Mouse (Mus musculus) MEL (cell line): ENCODE results near the gene Mier3. TPM values are rescaled to one million over a fixed set of nuclear protein-coding genes. Genes with fewer than 3 reads are reported as not detected.

ENCODE experiments used
- DNase-seq: peaks from one replicate; pipeline ENCODE4 v3.0.0; 2011; ENCODE audit warnings: low read depth, low spot score
- H3K27ac ChIP-seq: 2 replicates; pipeline ENCODE4 v1.5.1; 2012; ENCODE audit warnings: low read depth, mild to moderate bottlenecking, control low read depth, low read length, moderate library complexity; ENCODE audit not compliant: control insufficient read depth
- H3K27me3 ChIP-seq, 2 experiments: fragments of 150-350 bp in 1 of 2; sonication (generic) in 1 of 2; 2 replicates each; pipeline ENCODE4 v1.6.1; 2012; ENCODE audit warnings: low read length in 2 of 2, mild to moderate bottlenecking in 2 of 2, improper control_type of control experiment in 1 of 2, moderate library complexity in 1 of 2; ENCODE audit not compliant: insufficient read depth in 2 of 2, control insufficient read depth in 1 of 2
- H3K36me3 ChIP-seq, 2 experiments: 2 replicates each; pipeline ENCODE4 v1.6.1; 2012 to 2014; ENCODE audit warnings: low read length in 2 of 2, improper control_type of control experiment in 1 of 2, inconsistent platforms in 1 of 2, mild to moderate bottlenecking in 1 of 2; ENCODE audit not compliant: insufficient read depth in 2 of 2, control insufficient read depth in 1 of 2
- H3K4me1 ChIP-seq, 2 experiments: fragments of 150-350 bp in 1 of 2; sonication (generic) in 1 of 2; 2 replicates each; pipeline ENCODE4 v1.6.1; 2012; ENCODE audit warnings: low read length in 2 of 2, improper control_type of control experiment in 1 of 2, mild to moderate bottlenecking in 1 of 2; ENCODE audit not compliant: insufficient read depth in 2 of 2, control insufficient read depth in 1 of 2
- H3K4me3 ChIP-seq, 2 experiments: fragments of 150-350 bp in 1 of 2; sonication (generic) in 1 of 2; 2 replicates each; pipeline ENCODE4 v1.5.1; 2012; ENCODE audit warnings: low read depth in 2 of 2, low read length in 2 of 2, mild to moderate bottlenecking in 2 of 2, moderate library complexity in 2 of 2, control low read depth in 1 of 2, improper control_type of control experiment in 1 of 2; ENCODE audit not compliant: control insufficient read depth in 1 of 2, insufficient read depth in 1 of 2
- H3K79me2 ChIP-seq: 2 replicates; pipeline ENCODE4 v1.6.1; 2012; ENCODE audit warnings: mild to moderate bottlenecking, low read length, moderate library complexity; ENCODE audit not compliant: control insufficient read depth, poor library complexity, insufficient read depth
- H3K9ac ChIP-seq: 2 replicates; pipeline ENCODE4 v1.6.1; 2012; ENCODE audit warnings: low read depth, mild to moderate bottlenecking, control low read depth, low read length, moderate library complexity; ENCODE audit not compliant: control insufficient read depth, poor library complexity, severe bottlenecking
- H3K9me3 ChIP-seq: fragments of 150-350 bp; sonication (generic); replicated peaks from 2 replicates; pipeline ENCODE4 v1.6.1; 2012; ENCODE audit warnings: mild to moderate bottlenecking, low read length, improper control_type of control experiment, moderate library complexity; ENCODE audit not compliant: insufficient read depth
- CHD1 ChIP-seq: IDR thresholded peaks from 2 replicates; pipeline ENCODE4 v1.6.1; 2012; ENCODE audit warnings: low read depth, mild to moderate bottlenecking, inconsistent platforms, low read length, improper control_type of control experiment
- CHD2 ChIP-seq: IDR thresholded peaks from 2 replicates; pipeline ENCODE4 v1.6.1; 2011; ENCODE audit warnings: low read length, improper control_type of control experiment
- CTCF ChIP-seq, 3 experiments: IDR thresholded peaks in 2 of 3; conservative IDR thresholded peaks in 1 of 3; 2 replicates each; pipeline ENCODE4 v1.5.1; 2011 to 2012; ENCODE audit warnings: low read length in 3 of 3, low read depth in 2 of 3, mild to moderate bottlenecking in 2 of 3, improper control_type of control experiment in 1 of 3, inconsistent platforms in 1 of 3, mixed read lengths in 1 of 3, moderate library complexity in 1 of 3; ENCODE audit not compliant: control insufficient read depth in 1 of 3, insufficient read depth in 1 of 3, poor library complexity in 1 of 3, severe bottlenecking in 1 of 3
- E2F4 ChIP-seq: IDR thresholded peaks from 2 replicates; pipeline ENCODE4 v1.6.1; 2011; ENCODE audit warnings: low read depth, low read length, improper control_type of control experiment, borderline replicate concordance
- ELF1 ChIP-seq: IDR thresholded peaks from 2 replicates; pipeline ENCODE4 v1.6.1; 2014; ENCODE audit warnings: low read depth, mild to moderate bottlenecking, inconsistent platforms, low read length, improper control_type of control experiment, moderate library complexity
- HCFC1 ChIP-seq: IDR thresholded peaks from 2 replicates; pipeline ENCODE4 v1.6.1; 2012; ENCODE audit warnings: low read depth, mild to moderate bottlenecking, inconsistent platforms, low read length, improper control_type of control experiment, moderate library complexity
- JUND ChIP-seq: IDR thresholded peaks from 2 replicates; pipeline ENCODE4 v1.6.1; 2011; ENCODE audit warnings: low read depth, mild to moderate bottlenecking, improper control_type of control experiment, low read length
- MAZ ChIP-seq: IDR thresholded peaks from 2 replicates; pipeline ENCODE4 v1.6.1; 2012; ENCODE audit warnings: low read depth, mild to moderate bottlenecking, inconsistent platforms, low read length, improper control_type of control experiment
- MEF2A ChIP-seq: IDR thresholded peaks from 2 replicates; pipeline ENCODE4 v1.6.1; 2014; ENCODE audit warnings: low read depth, mild to moderate bottlenecking, inconsistent platforms, low read length, improper control_type of control experiment; ENCODE audit not compliant: poor library complexity, insufficient replicate concordance, severe bottlenecking; ENCODE audit errors: extremely low read depth
- MYC ChIP-seq: IDR thresholded peaks from 2 replicates; pipeline ENCODE4 v1.6.1; 2011; ENCODE audit warnings: low read depth, mild to moderate bottlenecking, low read length, improper control_type of control experiment, moderate library complexity
- RAD21 ChIP-seq: IDR thresholded peaks from 2 replicates; pipeline ENCODE4 v1.6.1; 2011; ENCODE audit warnings: mild to moderate bottlenecking, low read depth, low read length, improper control_type of control experiment
- SIN3A ChIP-seq: IDR thresholded peaks from 2 replicates; pipeline ENCODE4 v1.6.1; 2012; ENCODE audit warnings: low read length, improper control_type of control experiment, inconsistent platforms
- SMC3 ChIP-seq: IDR thresholded peaks from 2 replicates; pipeline ENCODE4 v1.6.1; 2011; ENCODE audit warnings: low read depth, low read length, improper control_type of control experiment
- TCF12 ChIP-seq: IDR thresholded peaks from 2 replicates; pipeline ENCODE4 v1.6.1; 2014; ENCODE audit warnings: low read depth, mild to moderate bottlenecking, inconsistent platforms, low read length, improper control_type of control experiment, moderate library complexity
- UBTF ChIP-seq: IDR thresholded peaks from 2 replicates; pipeline ENCODE4 v1.6.1; 2012; ENCODE audit warnings: low read depth, mild to moderate bottlenecking, inconsistent platforms, low read length, improper control_type of control experiment, moderate library complexity, borderline replicate concordance; ENCODE audit not compliant: insufficient read depth
- ZC3H11A ChIP-seq: IDR thresholded peaks from 2 replicates; pipeline ENCODE4 v1.6.1; 2012; ENCODE audit warnings: low read depth, mild to moderate bottlenecking, inconsistent platforms, low read length, improper control_type of control experiment
- polyA plus RNA-seq, 2 experiments: library from polyadenylated mRNA; stranded (reverse) in 1 of 2; unstranded in 1 of 2; fragments of >175 nt in 1 of 2; fragments of >200 nt in 1 of 2; gene quantifications; 2 replicates each; pipeline versions ENCODE4 v1.2.1 to v1.2.4; 2012; ENCODE audit warnings: low replicate concordance in 2 of 2, low read depth in 1 of 2; ENCODE audit not compliant: insufficient read length in 2 of 2, insufficient read depth in 1 of 2, missing spikeins in 1 of 2
- total RNA-seq: library from RNA; depleted of rRNA; stranded (reverse); fragments of 300-350 nt; gene quantifications from 2 replicates; pipeline ENCODE4 v1.2.3, GENCODE M21; 2012

Gene Mier3
- total and polyA plus RNA-seq, 3 experiments = 12.6 to 15.8 TPM; not detected in 1

DNA sequence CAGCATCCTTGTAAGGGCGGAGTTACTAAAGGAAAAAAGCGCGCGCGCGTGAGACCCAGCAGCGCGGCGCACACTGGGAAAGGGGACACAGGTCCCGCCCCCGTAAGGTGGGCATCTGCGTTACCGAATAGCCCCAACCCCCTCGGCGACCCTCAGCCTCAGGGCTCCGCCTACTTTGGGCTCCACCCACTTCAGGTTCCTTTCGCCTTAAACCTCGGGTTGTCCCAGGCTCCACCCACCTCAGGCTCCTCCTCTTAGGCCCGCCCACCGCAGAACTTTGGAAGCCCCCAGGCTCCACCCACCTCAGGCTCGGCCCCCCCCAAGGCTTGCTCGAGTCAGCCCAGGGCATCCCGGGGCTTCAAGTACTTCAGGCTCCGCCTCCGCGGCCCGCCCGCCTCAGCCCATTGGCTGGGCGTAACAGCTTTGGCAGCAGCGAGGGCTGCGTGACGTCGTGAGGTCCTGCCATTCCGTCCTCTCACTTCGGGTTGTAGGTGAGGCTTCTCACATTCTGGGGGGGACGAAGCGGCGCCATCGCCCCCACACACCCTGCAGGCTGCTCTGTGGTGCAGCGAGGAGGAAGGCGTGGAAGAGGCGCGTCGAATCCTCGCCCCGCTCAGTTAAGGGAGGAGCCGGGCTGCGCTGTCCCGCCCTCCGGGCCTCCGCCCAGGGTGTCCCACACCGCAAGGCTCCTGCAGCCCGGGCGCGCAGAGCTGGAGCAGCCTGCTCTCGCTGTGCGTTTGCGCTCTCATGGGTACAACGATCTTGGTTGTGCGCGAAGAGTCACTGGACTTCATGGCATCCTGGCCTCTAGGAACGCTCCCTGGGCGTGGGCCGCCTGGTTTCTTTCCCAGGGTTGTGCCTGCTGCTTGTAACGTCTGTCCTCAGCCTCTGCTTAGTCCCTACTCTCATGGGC, 44.6 kb downstream of the Mier3 start (continued):
- TF ChIP-seq CHD2 = no peak
- TF ChIP-seq ZC3H11A = no peak
- TF ChIP-seq JUND = no peak
- TF ChIP-seq TCF12 = 0 out of 2 replicates have a peak, but pooled peaks have one; percentile 21
- TF ChIP-seq, all 39 proteins: peak for 14

DNA sequence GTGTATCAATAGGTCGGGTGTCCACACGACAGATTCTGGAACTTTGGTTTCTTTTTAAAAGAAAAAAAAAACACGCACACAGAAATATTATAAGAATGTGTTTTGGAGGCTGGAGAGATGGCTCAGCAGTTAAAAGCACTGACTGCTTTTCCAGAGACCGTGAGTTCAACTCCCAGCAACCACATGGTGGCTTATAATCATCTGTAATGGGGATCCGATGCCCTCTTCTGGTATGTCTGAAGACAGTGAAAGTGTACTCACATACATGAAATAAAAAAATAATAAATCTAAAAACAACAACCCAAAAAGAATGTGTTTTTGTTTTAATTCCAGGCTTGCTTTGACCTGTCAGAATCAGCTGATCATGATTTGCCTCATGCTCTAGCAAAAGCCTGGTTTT, 46.1 kb downstream of the Mier3 start:
- H3K4me3 ChIP-seq = no peak overlapping the region
- H3K79me2 ChIP-seq = no peaks in the 10 kb centered on the region; the same call in 1 of the 2 replicates
- no peak for TF ChIP-seq SIN3A
- TF ChIP-seq HCFC1 = no peak
- peak; percentile 23; the same call in 1 of the 2 replicates for TF ChIP-seq SMC3
- no peak for TF ChIP-seq MEF2A
- TF ChIP-seq ZC3H11A = no peak
- no peak for TF ChIP-seq CHD1
- peak; percentile 35 for TF ChIP-seq RAD21
- no peak for TF ChIP-seq ELF1
- TF ChIP-seq CTCF (IDR thresholded peaks at IDR 0.05 in 2 of 3, conservative IDR thresholded peaks at IDR 0.05 in 1 of 3; ENCODE audit: control insufficient read depth in 1 of 3, insufficient read depth in 1 of 3, low read depth in 2 of 3, low read length in 3 of 3, poor library complexity in 1 of 3, severe bottlenecking in 1 of 3) = peak in 1 of 3 experiments; percentile 30; a peak in 1 of 6 replicates
- 0 out of 2 replicates have a peak, but pooled peaks have one; percentile 37 for TF ChIP-seq MYC
- TF ChIP-seq MAZ = no peak
- TF ChIP-seq E2F4 = no peak
- no peak for TF ChIP-seq UBTF
- H3K27ac ChIP-seq = no peak overlapping the region
- H3K36me3 ChIP-seq = peaks cover 0 to 2% of the 10 kb centered on the region in 2 experiments; a peak in 1 of 4 replicates
- H3K4me1 ChIP-seq = peaks cover 0 to 4% of the 10 kb centered on the region in 2 experiments; a peak in 2 of 4 replicates
- peak; percentile 16 for DNase-seq
- no peak overlapping the region for H3K9ac ChIP-seq
- H3K9me3 ChIP-seq = no peaks in the 10 kb centered on the region
- H3K27me3 ChIP-seq = no peaks in the 10 kb centered on the region
